In genomic region chr5:75978374-75979100, GRCm38 (mm10) we compare ENCODE assay signal across 7 mouse cellular contexts. TPM values are rescaled to one million over a fixed set of nuclear protein-coding genes. Genes with fewer than 3 reads are reported as not detected.
DNase-seq lines count a peak whose midpoint lies in the region; ATAC-seq lines count a peak whose summit lies in the region.

Kdr (minus strand) TSS chr5:75978458.

- peaks cover 89% of the 10 kb centered on the region for H3K27me3 ChIP-seq in embryonic facial prominence, embryonic 10.5 days (replicated peaks; ENCODE audit: low read depth, poor library complexity, severe bottlenecking)
- peaks cover 46% of the 10 kb centered on the region for H3K27me3 ChIP-seq in midbrain, embryonic 14.5 days (ENCODE audit: control insufficient read depth, insufficient read depth, low read length)
- H3K27me3 ChIP-seq in stomach, embryonic 15.5 days (replicated peaks): peaks cover 23% of the 10 kb centered on the region

- peaks cover 24% of the 10 kb centered on the region for H3K4me1 ChIP-seq in embryonic facial prominence, embryonic 10.5 days
- peaks cover 18% of the 10 kb centered on the region for H3K4me1 ChIP-seq in midbrain, embryonic 14.5 days (ENCODE audit: control insufficient read depth, insufficient read depth, low read length)
- H3K4me1 ChIP-seq in stomach, embryonic 15.5 days: 0 out of 2 replicates have a peak, but pooled peaks cover 10% of the 10 kb centered on the region

- no peaks in the 10 kb centered on the region for H3K9me3 ChIP-seq in embryonic facial prominence, embryonic 10.5 days
- H3K9me3 ChIP-seq in midbrain, embryonic 14.5 days (ENCODE audit: control insufficient read depth, low read length): no peaks in the 10 kb centered on the region
- no peaks in the 10 kb centered on the region for H3K9me3 ChIP-seq in stomach, embryonic 15.5 days

- H3K9ac ChIP-seq in midbrain, embryonic 14.5 days (replicated peaks; ENCODE audit: low read length): peak within 1 kb of the TSS; percentile 59
- H3K9ac ChIP-seq in stomach, embryonic 15.5 days: peak within 1 kb of the TSS; percentile 45

- peak within 1 kb of the TSS; percentile 100 for H3K4me2 ChIP-seq in midbrain, embryonic 14.5 days (ENCODE audit: low read length)
- H3K4me2 ChIP-seq in stomach, embryonic 15.5 days: peak within 1 kb of the TSS; percentile 100

- H3K4me3 ChIP-seq in embryonic facial prominence, embryonic 10.5 days: peak within 1 kb of the TSS; percentile 72
- peak within 1 kb of the TSS; percentile 60 for H3K4me3 ChIP-seq in midbrain, embryonic 14.5 days (replicated peaks; ENCODE audit: low read depth, low read length)
- H3K4me3 ChIP-seq in stomach, embryonic 15.5 days (replicated peaks): peak within 1 kb of the TSS; percentile 56

- H3K27ac ChIP-seq in embryonic facial prominence, embryonic 10.5 days (replicated peaks): peak within 1 kb of the TSS; percentile 48; the same call in 1 of the 2 replicates
- H3K27ac ChIP-seq in midbrain, embryonic 14.5 days (replicated peaks; ENCODE audit: low read depth, low read length): no peak within 1 kb of the TSS
- peak within 1 kb of the TSS; percentile 42; the same call in 1 of the 2 replicates for H3K27ac ChIP-seq in stomach, embryonic 15.5 days

- peak; percentile 82 for DNase-seq in adrenal gland, postnatal 10 days
- DNase-seq in embryonic facial prominence, embryonic 10.5 days (ENCODE audit: low spot score): peak; percentile 90
- peak; percentile 73 to 82 for DNase-seq in heart, adult 9 months (ENCODE audit: low spot score in 2 of 2)
- DNase-seq in kidney, adult 18-20 months: peak; percentile 70
- DNase-seq in liver: peak; percentile 77
- DNase-seq in midbrain, embryonic 14.5 days: peak; percentile 83

- WGBS in embryonic facial prominence, embryonic 10.5 days: under 1% methylated on average over 37 of the region's 37 CpGs
- WGBS in midbrain, embryonic 14.5 days: under 1% methylated on average over 37 of the region's 37 CpGs
- 2% methylated on average over 34 of the region's 37 CpGs for WGBS in stomach, embryonic 15.5 days

- H3K36me3 ChIP-seq in embryonic facial prominence, embryonic 10.5 days (replicated peaks): no peaks in the 10 kb centered on the region
- no peaks in the 10 kb centered on the region for H3K36me3 ChIP-seq in midbrain, embryonic 14.5 days (ENCODE audit: control insufficient read depth, insufficient read depth, low read length)
- no peaks in the 10 kb centered on the region for H3K36me3 ChIP-seq in stomach, embryonic 15.5 days

- peak; percentile 79 for ATAC-seq in midbrain, embryonic 14.5 days (ENCODE audit: low FRiP score, low TSS enrichment)
- peak; percentile 85 for ATAC-seq in stomach, embryonic 15.5 days (ENCODE audit: insufficient read depth, low FRiP score, low read depth)

RNA-seq across cellular contexts. Expression of gene Kdr, which starts in this region (rescaled TPM):
- total RNA-seq in adrenal gland, postnatal 10 days (2021): 100 to 1,000 TPM in 1 of 2 experiments, 10 to 100 TPM in 1; 93.4 to 107 TPM
- polyA plus RNA-seq in embryonic facial prominence, embryonic 10.5 days (2016; fragmentation: Nextera tagmentation; extraction: Ambion mirVana): 25.5 and 26.0 TPM in 2 replicates
- polyA plus RNA-seq in midbrain, embryonic 14.5 days (2014; fragmentation: Nextera tagmentation; extraction: Ambion mirVana): 9.2 and 26.9 TPM in 2 replicates
- 23.0 and 27.2 TPM in 2 replicates for polyA plus RNA-seq in stomach, embryonic 15.5 days (2015; fragmentation: Nextera tagmentation; extraction: Ambion mirVana)
